Mouse (Mus musculus): ENCODE data around the gene Calm4.

GRCm38 (mm10) chr13:3796649-3797048, 40.9 kb upstream of the Calm4 start:
- TF ChIP-seq CTCF (IDR thresholded peaks at IDR 0.05; ENCODE audit: low read depth, low read length) (no peak), POLR2A (IDR thresholded peaks at IDR 0.05; ENCODE audit: extremely low read depth, insufficient read depth, low read length) (no peak)

Data from liver, adult 2 months (tissue).